Mouse (Mus musculus): Measurements from ENCODE around the gene Spint5. TPM values are rescaled to one million over a fixed set of nuclear protein-coding genes. Genes with fewer than 3 reads are reported as not detected.

The Spint5 gene
- polyA plus RNA-seq, 1 experiment from 2014 or later: not detected

- Histone ChIP-seq H3K36me3 (ENCODE audit: insufficient read depth, low read length) (peaks cover 3% of the 10 kb centered on the region; the same call in 1 of the 2 replicates), H3K9ac (replicated peaks; ENCODE audit: low read depth) (peak overlapping the region; percentile 97), H3K4me2 (replicated peaks; ENCODE audit: low read depth, low read length) (peak overlapping the region; percentile 69), H3K27ac (ENCODE audit: low read length) (no peak overlapping the region), H3K27me3 (replicated peaks; ENCODE audit: insufficient read depth, low read length) (no peaks in the 10 kb centered on the region), H3K4me3 (ENCODE audit: low read depth, low read length) (peak overlapping the region; percentile 93; the same call in 1 of the 2 replicates), H3K9me3 (ENCODE audit: low read length) (no peaks in the 10 kb centered on the region), H3K4me1 (ENCODE audit: insufficient read depth, low read depth, low read length) (peaks cover 11% of the 10 kb centered on the region)
- no peak for TF ChIP-seq EP300 (IDR thresholded peaks at IDR 0.05)
- TF ChIP-seq CTCF (IDR thresholded peaks at IDR 0.05): no peak
- ATAC-seq (no peak), DNase-seq (ENCODE audit: low spot score) (no peak)
- WGBS: 62% methylated on average over 13 of the region's 13 CpGs
Observed at GRCm38 (mm10) chr2:164744987-164745386, 29.9 kb downstream of the Spint5 start.

GRCm38 (mm10) chr2:164745843-164746479 is 30.9 kb downstream of the Spint5 start, which contains the start of the genes Wfdc3 and Dnttip1:
Gene Wfdc3, minus strand, starts transcription at chr2:164745931.
Gene Dnttip1, plus strand, starts transcription at chr2:164745983.
- TF ChIP-seq CTCF (IDR thresholded peaks at IDR 0.05) (no peak), EP300 (IDR thresholded peaks at IDR 0.05) (no peak)
- peak; percentile 94 for DNase-seq (ENCODE audit: low spot score)
- Histone ChIP-seq H3K9me3 (ENCODE audit: low read length) (no peaks in the 10 kb centered on the region), H3K27ac (ENCODE audit: low read length) (peak within 1 kb of the TSS; percentile 84), H3K4me3 (ENCODE audit: low read depth, low read length) (peak within 1 kb of the TSS; percentile 93), H3K36me3 (ENCODE audit: insufficient read depth, low read length) (peaks cover 3% of the 10 kb centered on the region; the same call in 1 of the 2 replicates), H3K9ac (replicated peaks; ENCODE audit: low read depth) (peak within 1 kb of the TSS; percentile 97), H3K27me3 (replicated peaks; ENCODE audit: insufficient read depth, low read length) (no peaks in the 10 kb centered on the region), H3K4me2 (replicated peaks; ENCODE audit: low read depth, low read length) (peak within 1 kb of the TSS; percentile 69), H3K4me1 (ENCODE audit: insufficient read depth, low read depth, low read length) (peaks cover 11% of the 10 kb centered on the region)
- peak; percentile 95 for ATAC-seq
- 2% methylated on average over 64 of the region's 70 CpGs for WGBS

- Histone ChIP-seq H3K4me1 (ENCODE audit: insufficient read depth, low read depth, low read length) (peaks cover 11% of the 10 kb centered on the region), H3K27ac (ENCODE audit: low read length) (peak overlapping the region; percentile 84; the same call in 1 of the 2 replicates), H3K4me2 (replicated peaks; ENCODE audit: low read depth, low read length) (peak overlapping the region; percentile 69), H3K27me3 (replicated peaks; ENCODE audit: insufficient read depth, low read length) (no peaks in the 10 kb centered on the region), H3K36me3 (ENCODE audit: insufficient read depth, low read length) (peaks cover 3% of the 10 kb centered on the region; the same call in 1 of the 2 replicates), H3K9ac (replicated peaks; ENCODE audit: low read depth) (peak overlapping the region; percentile 97), H3K9me3 (ENCODE audit: low read length) (no peaks in the 10 kb centered on the region), H3K4me3 (ENCODE audit: low read depth, low read length) (peak overlapping the region; percentile 93)
- ATAC-seq: no peak
- 39% methylated on average over 8 of the region's 8 CpGs for WGBS
- TF ChIP-seq EP300 (IDR thresholded peaks at IDR 0.05) (no peak), CTCF (IDR thresholded peaks at IDR 0.05) (no peak)
- DNase-seq (ENCODE audit: low spot score): no peak
Observed at GRCm38 (mm10) chr2:164746693-164747092, 31.6 kb downstream of the Spint5 start.

- Histone ChIP-seq H3K27ac (ENCODE audit: low read length) (no peak overlapping the region), H3K9ac (replicated peaks; ENCODE audit: low read depth) (no peak overlapping the region), H3K9me3 (ENCODE audit: low read length) (no peaks in the 10 kb centered on the region), H3K4me3 (ENCODE audit: low read depth, low read length) (no peak overlapping the region), H3K27me3 (replicated peaks; ENCODE audit: insufficient read depth, low read length) (no peaks in the 10 kb centered on the region), H3K36me3 (ENCODE audit: insufficient read depth, low read length) (peaks cover 7% of the 10 kb centered on the region), H3K4me2 (replicated peaks; ENCODE audit: low read depth, low read length) (no peak overlapping the region), H3K4me1 (ENCODE audit: insufficient read depth, low read depth, low read length) (peaks cover 11% of the 10 kb centered on the region)
- 82% methylated on average over 4 of the region's 4 CpGs for WGBS
- TF ChIP-seq EP300 (IDR thresholded peaks at IDR 0.05) (no peak), CTCF (IDR thresholded peaks at IDR 0.05) (no peak)
- DNase-seq (ENCODE audit: low spot score) (no peak), ATAC-seq (no peak)
Observed at GRCm38 (mm10) chr2:164748191-164748590, 33.1 kb downstream of the Spint5 start.

- Histone ChIP-seq H3K27me3 (replicated peaks; ENCODE audit: insufficient read depth, low read length) (no peaks in the 10 kb centered on the region), H3K36me3 (ENCODE audit: insufficient read depth, low read length) (peaks cover 7% of the 10 kb centered on the region), H3K27ac (ENCODE audit: low read length) (no peak overlapping the region), H3K4me1 (ENCODE audit: insufficient read depth, low read depth, low read length) (peaks cover 11% of the 10 kb centered on the region), H3K9ac (replicated peaks; ENCODE audit: low read depth) (no peak overlapping the region), H3K4me3 (ENCODE audit: low read depth, low read length) (no peak overlapping the region), H3K9me3 (ENCODE audit: low read length) (no peaks in the 10 kb centered on the region), H3K4me2 (replicated peaks; ENCODE audit: low read depth, low read length) (no peak overlapping the region)
- no peak for TF ChIP-seq CTCF (IDR thresholded peaks at IDR 0.05)
- ATAC-seq (no peak), DNase-seq (ENCODE audit: low spot score) (no peak)
- 90% methylated on average over 6 of the region's 6 CpGs for WGBS
Observed at GRCm38 (mm10) chr2:164748991-164749390, 33.9 kb downstream of the Spint5 start.

GRCm38 (mm10) chr2:164752454-164752853 is 37.3 kb downstream of the Spint5 start:
- WGBS: 75% methylated on average over 2 of the region's 2 CpGs
- Histone ChIP-seq H3K36me3 (ENCODE audit: insufficient read depth, low read length) (peaks cover 26% of the 10 kb centered on the region), H3K9ac (replicated peaks; ENCODE audit: low read depth) (no peak overlapping the region), H3K9me3 (ENCODE audit: low read length) (no peaks in the 10 kb centered on the region), H3K27me3 (replicated peaks; ENCODE audit: insufficient read depth, low read length) (no peaks in the 10 kb centered on the region), H3K4me3 (ENCODE audit: low read depth, low read length) (no peak overlapping the region), H3K4me2 (replicated peaks; ENCODE audit: low read depth, low read length) (no peak overlapping the region), H3K4me1 (ENCODE audit: insufficient read depth, low read depth, low read length) (no peaks in the 10 kb centered on the region), H3K27ac (ENCODE audit: low read length) (no peak overlapping the region)
- no peak for ATAC-seq
- no peak for DNase-seq (ENCODE audit: low spot score)
- TF ChIP-seq EP300 (IDR thresholded peaks at IDR 0.05): no peak
- no peak for TF ChIP-seq CTCF (IDR thresholded peaks at IDR 0.05)
